Mouse (Mus musculus) midbrain, embryonic 10.5 days (tissue): Measurements from ENCODE around the gene Ifng. TPM values are rescaled to one million over a fixed set of nuclear protein-coding genes. Genes with fewer than 3 reads are reported as not detected.
"Not testable (repeated sequence)": the region's sequence is repeated elsewhere in the genome, so short reads cannot be mapped to it uniquely, and the experiment has no call there.

ENCODE experiments used
- DNase-seq: peaks from one replicate; pipeline ENCODE4 v3.0.0-alpha.2; 2017; ENCODE audit warnings: low spot score
- H3K27ac ChIP-seq: fragments of 300-500 bp; sonication (generic); replicated peaks from 2 replicates; pipeline ENCODE4 v1.5.1; 2016; ENCODE audit warnings: mild to moderate bottlenecking
- H3K27me3 ChIP-seq: fragments of 300-500 bp; sonication (generic); 2 replicates; pipeline ENCODE4 v1.6.1; 2016; ENCODE audit warnings: low read depth, mild to moderate bottlenecking; ENCODE audit not compliant: poor library complexity, severe bottlenecking
- H3K36me3 ChIP-seq: fragments of 300-500 bp; sonication (generic); 2 replicates; pipeline ENCODE4 v1.6.1; 2016; ENCODE audit warnings: mild to moderate bottlenecking, moderate library complexity
- H3K4me1 ChIP-seq: fragments of 300-500 bp; sonication (generic); 2 replicates; pipeline ENCODE4 v1.6.1; 2016
- H3K4me3 ChIP-seq: fragments of 300-500 bp; sonication (generic); 2 replicates; pipeline ENCODE4 v1.5.1; 2016; ENCODE audit warnings: mild to moderate bottlenecking, moderate library complexity
- H3K9me3 ChIP-seq: fragments of 300-500 bp; sonication (generic); replicated peaks from 2 replicates; pipeline ENCODE4 v1.6.1; 2016; ENCODE audit warnings: mild to moderate bottlenecking
- WGBS: fragments of 180-500 bp; shearing (Covaris S2); methylation state at CpG from one replicate; pipeline ENCODE4 v1.1.7; 2016; 5-methylcytosine and 5-hydroxymethylcytosine counted together
- polyA plus RNA-seq: library from polyadenylated mRNA; unstranded; fragments of >200 nt; fragmentation: Nextera tagmentation; extraction: Ambion mirVana; gene quantifications from 2 replicates; pipeline ENCODE4 v1.2.1, GENCODE M21; 2016

Gene Ifng
- polyA plus RNA-seq, 1 experiment from 2014 or later: not detected

GRCm38 (mm10) chr10:118451747-118452146 is 10.9 kb downstream of the Ifng start:
- no peaks in the 10 kb centered on the region for H3K27me3 ChIP-seq
- no peaks in the 10 kb centered on the region for H3K36me3 ChIP-seq
- no peaks in the 10 kb centered on the region for H3K9me3 ChIP-seq
- no peaks in the 10 kb centered on the region for H3K4me1 ChIP-seq
- H3K27ac ChIP-seq: no peak overlapping the region
- 86% methylated on average over 2 of the region's 2 CpGs for WGBS
- no peak overlapping the region for H3K4me3 ChIP-seq
- DNase-seq: no peak

DNA sequence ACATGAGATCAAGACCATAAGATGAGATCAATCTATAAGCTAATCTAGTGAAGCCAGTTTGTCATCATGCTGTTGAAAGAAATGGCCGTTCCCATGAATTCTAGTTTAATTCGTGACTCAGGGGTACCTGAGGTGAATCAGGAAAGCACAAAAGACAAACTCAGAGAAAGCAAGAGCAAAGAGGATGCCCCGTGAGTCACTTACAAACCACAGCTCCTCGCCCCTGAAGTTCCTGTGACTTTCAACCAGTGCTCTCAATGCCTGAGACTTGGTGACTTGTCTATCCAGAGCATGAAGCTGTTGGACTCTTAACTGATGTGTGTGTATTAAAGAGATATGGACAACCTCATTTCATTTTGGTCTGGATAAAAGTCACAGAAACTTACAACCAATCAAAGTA is 17.9 kb downstream of the Ifng start:
- DNase-seq: no peak
- no peak overlapping the region for H3K4me3 ChIP-seq
- no peaks in the 10 kb centered on the region for H3K36me3 ChIP-seq
- H3K27me3 ChIP-seq: no peaks in the 10 kb centered on the region
- H3K9me3 ChIP-seq: no peaks in the 10 kb centered on the region
- 90% methylated on average over 4 of the region's 4 CpGs for WGBS
- H3K4me1 ChIP-seq: peaks cover 3% of the 10 kb centered on the region; the same call in 1 of the 2 replicates
- no peak overlapping the region for H3K27ac ChIP-seq

DNA sequence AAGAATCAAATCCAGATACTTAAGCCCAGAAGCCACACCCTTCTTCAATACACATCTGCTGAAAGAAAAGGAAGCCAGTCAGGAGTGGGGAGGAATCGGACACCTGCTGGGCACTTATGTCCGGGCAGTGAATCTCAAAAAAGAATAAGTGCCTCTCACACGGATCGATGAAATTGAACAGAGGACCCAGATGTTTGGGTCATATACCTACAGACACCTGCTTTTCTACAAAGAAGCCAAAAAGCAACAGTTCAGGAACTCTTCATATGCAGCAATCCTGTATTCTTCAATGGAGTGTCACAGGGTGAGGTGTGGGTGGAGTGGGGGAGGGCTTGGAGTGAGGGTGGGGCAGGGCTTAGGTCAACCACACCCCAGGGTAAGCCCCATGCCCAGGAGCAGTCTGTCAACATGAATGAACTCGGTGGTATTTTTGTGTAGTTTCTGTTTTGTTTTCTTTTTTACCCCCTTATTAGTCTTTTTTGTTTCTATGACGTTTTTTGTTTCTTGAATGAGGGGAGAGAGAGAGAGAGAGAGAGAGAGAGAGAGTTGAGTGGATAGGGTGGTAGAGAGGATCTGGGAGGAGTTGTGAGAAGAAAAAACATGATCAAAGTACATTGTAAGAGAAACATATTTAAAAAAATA is 20.4 kb downstream of the Ifng start:
- H3K27ac ChIP-seq: no peak overlapping the region
- H3K9me3 ChIP-seq: no peaks in the 10 kb centered on the region
- WGBS: 70% methylated on average over 6 of the region's 6 CpGs
- H3K4me1 ChIP-seq: peaks cover 3% of the 10 kb centered on the region; the same call in 1 of the 2 replicates
- H3K36me3 ChIP-seq: no peaks in the 10 kb centered on the region
- no peaks in the 10 kb centered on the region for H3K27me3 ChIP-seq
- no peak for DNase-seq
- no peak overlapping the region for H3K4me3 ChIP-seq

GRCm38 (mm10) chr10:118466481-118466880 is 25.6 kb downstream of the Ifng start:
- H3K4me3 ChIP-seq: no peak overlapping the region
- DNase-seq: no peak
- no peaks in the 10 kb centered on the region for H3K27me3 ChIP-seq
- 75% methylated on average over 6 of the region's 6 CpGs for WGBS
- H3K4me1 ChIP-seq: no peaks in the 10 kb centered on the region
- no peak overlapping the region for H3K27ac ChIP-seq
- no peaks in the 10 kb centered on the region for H3K36me3 ChIP-seq
- H3K9me3 ChIP-seq: no peaks in the 10 kb centered on the region

DNA sequence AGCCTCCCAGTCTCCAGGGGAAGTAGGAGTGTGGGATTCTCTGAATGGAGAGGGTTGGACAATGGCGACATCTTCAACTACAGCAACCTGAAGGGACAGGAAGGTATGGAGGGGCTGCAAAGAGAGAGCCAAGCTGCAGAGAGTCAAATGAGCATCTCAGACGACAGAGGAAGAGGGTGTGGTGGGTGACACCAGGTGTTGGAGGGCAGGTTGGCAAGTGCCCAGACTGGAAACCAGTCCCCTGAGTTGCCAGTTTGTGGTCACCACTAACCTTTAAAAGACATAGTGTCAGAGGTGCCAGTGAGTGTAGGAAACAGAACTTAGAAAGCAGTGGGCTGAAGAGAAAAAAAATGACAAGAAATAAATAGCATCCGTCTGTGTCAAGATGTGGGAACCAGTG is 28.2 kb downstream of the Ifng start:
- no peaks in the 10 kb centered on the region for H3K27me3 ChIP-seq
- WGBS: 87% methylated on average over 3 of the region's 3 CpGs
- no peaks in the 10 kb centered on the region for H3K4me1 ChIP-seq

DNA sequence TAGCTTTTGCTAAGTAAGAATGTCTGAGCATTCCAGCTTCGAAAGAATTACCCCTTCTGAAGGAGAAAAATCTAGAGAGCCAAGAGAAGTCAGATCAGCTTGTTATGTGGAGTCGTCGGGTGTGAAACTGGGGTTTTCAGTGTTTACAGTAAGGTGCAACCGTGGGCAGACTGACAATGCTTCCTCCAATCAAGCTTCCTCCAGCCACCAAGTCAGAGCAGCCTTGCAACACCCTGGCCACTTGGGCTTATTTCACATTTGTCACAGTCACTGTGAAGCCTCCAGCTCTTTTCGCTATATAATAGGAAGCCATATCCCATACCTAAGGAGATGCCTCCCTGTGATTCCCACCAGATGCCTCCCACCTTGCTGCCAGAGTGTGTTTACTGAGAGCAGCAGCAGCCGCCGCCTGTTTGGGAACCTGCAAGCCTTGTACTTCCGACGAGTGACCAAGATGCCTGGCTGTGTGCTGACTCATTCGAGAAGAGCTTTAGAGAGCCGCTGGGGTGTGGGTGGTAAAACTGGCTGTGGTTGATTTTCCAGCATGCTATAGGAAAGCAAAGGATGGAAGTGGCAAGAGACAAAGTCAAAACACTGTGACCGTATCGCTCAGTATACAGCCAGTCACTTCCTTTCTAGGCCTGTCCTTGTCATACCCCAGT is 29.6 kb downstream of the Ifng start:
- Histone ChIP-seq H3K4me3 (no peak overlapping the region), H3K27me3 (no peaks in the 10 kb centered on the region), H3K27ac (no peak overlapping the region), H3K4me1 (no peaks in the 10 kb centered on the region), H3K9me3 (no peaks in the 10 kb centered on the region), H3K36me3 (no peaks in the 10 kb centered on the region)
- DNase-seq: no peak
- WGBS: 79% methylated on average over 13 of the region's 13 CpGs

More for the DNA sequence above, 28.2 kb downstream of the Ifng start:
- Histone ChIP-seq H3K9me3 (no peaks in the 10 kb centered on the region), H3K4me3 (no peak overlapping the region), H3K36me3 (no peaks in the 10 kb centered on the region), H3K27ac (no peak overlapping the region)
- no peak for DNase-seq

- H3K27me3 ChIP-seq, H3K36me3 ChIP-seq, H3K4me1 ChIP-seq, DNase-seq, H3K27ac ChIP-seq, H3K9me3 ChIP-seq, H3K4me3 ChIP-seq: not testable (repeated sequence)
- 80% methylated on average over 1 of the region's 1 CpGs for WGBS
These were observed 32.0 kb downstream of the Ifng start for GRCm38 (mm10) chr10:118472846-118473245.

GRCm38 (mm10) chr10:118476696-118477095 is 35.9 kb downstream of the Ifng start:
- Histone ChIP-seq H3K4me3 (no peak overlapping the region), H3K9me3 (no peaks in the 10 kb centered on the region), H3K4me1 (no peaks in the 10 kb centered on the region), H3K27me3 (no peaks in the 10 kb centered on the region), H3K36me3 (no peaks in the 10 kb centered on the region), H3K27ac (no peak overlapping the region)
- DNase-seq: no peak
- WGBS: 91% methylated on average over 2 of the region's 2 CpGs

DNA sequence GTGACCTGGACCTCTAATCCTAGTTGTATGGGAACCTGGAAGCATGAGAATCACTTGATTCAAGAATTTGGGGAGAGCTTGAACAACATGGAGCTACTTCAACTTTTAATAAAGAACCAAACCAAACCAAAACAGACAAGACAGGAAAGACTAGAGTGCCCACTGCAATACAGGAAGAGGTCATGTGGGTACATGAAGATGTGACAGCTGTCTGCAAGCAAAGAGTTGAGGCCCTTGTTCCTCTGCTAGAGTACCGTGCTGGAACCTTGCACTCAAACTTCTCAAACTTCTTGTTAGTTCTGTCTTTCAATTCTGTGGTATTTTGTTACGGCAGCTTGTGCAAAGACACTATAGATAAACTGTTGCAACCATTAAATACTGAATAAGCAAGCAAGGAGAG is 36.5 kb downstream of the Ifng start:
- Histone ChIP-seq H3K36me3 (no peaks in the 10 kb centered on the region), H3K27me3 (no peaks in the 10 kb centered on the region), H3K4me3 (no peak overlapping the region), H3K4me1 (no peaks in the 10 kb centered on the region), H3K27ac (no peak overlapping the region), H3K9me3 (no peaks in the 10 kb centered on the region)
- DNase-seq: no peak
- 89% methylated on average over 2 of the region's 2 CpGs for WGBS

DNA sequence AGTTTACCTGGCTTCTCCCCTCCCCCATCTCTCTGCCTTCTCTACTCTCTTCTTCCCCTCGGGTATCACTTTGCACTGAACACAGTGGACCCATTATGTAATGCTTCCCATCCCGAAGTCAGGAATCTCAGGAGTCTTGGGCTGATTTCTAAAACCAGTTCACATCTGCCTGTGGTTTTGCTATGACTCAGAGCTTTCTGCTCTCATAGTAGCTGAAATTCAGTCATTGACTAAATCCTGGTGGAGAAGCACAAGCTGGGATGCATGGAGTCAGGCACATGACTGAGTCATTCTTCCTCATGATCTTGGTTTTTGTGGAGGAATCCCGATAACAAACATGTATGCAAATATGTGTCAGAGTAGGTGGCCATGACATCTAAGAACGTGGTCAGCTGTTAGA is 38.4 kb downstream of the Ifng start:
- H3K9me3 ChIP-seq: no peaks in the 10 kb centered on the region
- no peak overlapping the region for H3K4me3 ChIP-seq
- no peaks in the 10 kb centered on the region for H3K4me1 ChIP-seq
- H3K27me3 ChIP-seq: no peaks in the 10 kb centered on the region
- 84% methylated on average over 4 of the region's 4 CpGs for WGBS
- H3K27ac ChIP-seq: no peak overlapping the region
- no peak for DNase-seq
- no peaks in the 10 kb centered on the region for H3K36me3 ChIP-seq

- no peak for DNase-seq
- no peaks in the 10 kb centered on the region for H3K36me3 ChIP-seq
- H3K4me3 ChIP-seq: no peak overlapping the region
- no peaks in the 10 kb centered on the region for H3K27me3 ChIP-seq
- no peaks in the 10 kb centered on the region for H3K9me3 ChIP-seq
- WGBS: 95% methylated on average over 5 of the region's 5 CpGs
- H3K4me1 ChIP-seq: no peaks in the 10 kb centered on the region
- H3K27ac ChIP-seq: no peak overlapping the region
These were observed 39.3 kb downstream of the Ifng start for GRCm38 (mm10) chr10:118480118-118480517.

DNA sequence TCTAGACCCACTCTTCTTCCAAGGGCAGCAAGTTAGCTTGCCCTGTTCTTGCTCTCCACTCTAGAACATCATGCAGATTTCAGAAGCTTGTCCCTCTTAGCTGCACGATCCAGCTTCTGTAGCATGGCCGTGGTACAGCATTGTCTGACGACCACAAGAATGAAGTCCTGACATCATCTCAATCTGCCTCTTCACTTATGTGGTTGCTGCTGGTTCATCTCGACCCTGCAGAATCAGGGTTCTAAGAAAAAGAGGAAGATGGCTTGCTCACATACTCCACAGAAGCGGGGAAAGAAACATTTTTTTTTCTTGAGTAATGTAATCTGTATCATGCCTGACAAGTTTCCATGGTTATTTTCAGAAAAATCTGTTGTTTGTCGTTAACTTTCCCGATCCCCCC is 39.9 kb downstream of the Ifng start:
- Histone ChIP-seq H3K4me1 (no peaks in the 10 kb centered on the region), H3K27ac (no peak overlapping the region), H3K27me3 (no peaks in the 10 kb centered on the region), H3K4me3 (no peak overlapping the region), H3K36me3 (no peaks in the 10 kb centered on the region), H3K9me3 (no peaks in the 10 kb centered on the region)
- DNase-seq: no peak
- 89% methylated on average over 7 of the region's 7 CpGs for WGBS

DNA sequence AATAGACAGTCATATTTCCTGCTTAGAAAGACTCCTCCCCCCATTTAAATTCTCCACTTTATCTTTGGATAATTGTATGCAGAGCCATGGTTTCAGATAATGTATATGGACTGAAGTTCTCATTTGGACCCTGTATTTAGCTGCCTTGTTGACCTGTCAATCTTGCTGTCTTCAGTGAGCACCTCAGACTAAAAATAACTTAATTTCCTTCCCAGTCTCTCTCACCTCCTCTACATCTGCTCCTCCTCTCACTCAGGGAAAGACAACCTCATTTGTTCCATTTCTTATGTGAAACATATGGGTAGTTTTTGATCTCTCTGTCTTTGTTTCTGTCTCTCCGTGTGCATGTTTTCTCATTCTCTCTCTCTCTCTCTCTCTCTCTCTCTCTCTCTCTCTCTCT is 53.3 kb downstream of the Ifng start:
- no peaks in the 10 kb centered on the region for H3K36me3 ChIP-seq
- H3K4me3 ChIP-seq: no peak overlapping the region
- H3K4me1 ChIP-seq: no peaks in the 10 kb centered on the region
- 77% methylated on average over 1 of the region's 1 CpGs for WGBS
- no peak for DNase-seq
- no peaks in the 10 kb centered on the region for H3K9me3 ChIP-seq
- H3K27ac ChIP-seq: no peak overlapping the region
- no peaks in the 10 kb centered on the region for H3K27me3 ChIP-seq
